Mouse (Mus musculus) embryo, embryonic 9.5 days (tissue): ENCODE measurements around the gene Spata31d1b.
"Not testable (repeated sequence)": the region's sequence is repeated elsewhere in the genome, so short reads cannot be mapped to it uniquely, and the experiment has no call there.

ENCODE experiments used
- DNase-seq: peaks from one replicate; pipeline ENCODE4 v3.0.0-alpha.2; 2017; ENCODE audit errors: extremely low spot score

Spata31d1b gene

GRCm38 (mm10) chr13:59694008-59694407 is 18.1 kb upstream of the Spata31d1b start, which contains the start of gene 4921517D22Rik:
Gene 4921517D22Rik (minus strand): TSS chr13:59694108.
- no peak for DNase-seq

GRCm38 (mm10) chr13:59695781-59696180 is 16.3 kb upstream of the Spata31d1b start:
- no peak for DNase-seq

GRCm38 (mm10) chr13:59699131-59699530 is 13.0 kb upstream of the Spata31d1b start:
- no peak for DNase-seq

GRCm38 (mm10) chr13:59700137-59700536 is 11.9 kb upstream of the Spata31d1b start:
- not testable (repeated sequence) for DNase-seq

- DNase-seq: no peak
Observed at GRCm38 (mm10) chr13:59703514-59703913, 8.6 kb upstream of the Spata31d1b start.

- DNase-seq: peak; percentile 22
Observed at GRCm38 (mm10) chr13:59704562-59704961, 7.5 kb upstream of the Spata31d1b start.

GRCm38 (mm10) chr13:59710230-59710629 is 1.9 kb upstream of the Spata31d1b start, which contains the start of gene Spata31d1a:
Gene Spata31d1a (minus strand): TSS chr13:59710330.
- DNase-seq: no peak

- no peak for DNase-seq
Observed at GRCm38 (mm10) chr13:59713710-59714109, 1.6 kb downstream of the Spata31d1b start.

- DNase-seq: not testable (repeated sequence)
Observed at GRCm38 (mm10) chr13:59718857-59719440, 6.9 kb downstream of the Spata31d1b start.

- no peak for DNase-seq
Observed at GRCm38 (mm10) chr13:59719475-59719874, 7.4 kb downstream of the Spata31d1b start.

- DNase-seq: not testable (repeated sequence)
Observed at GRCm38 (mm10) chr13:59722089-59722488, 10.0 kb downstream of the Spata31d1b start.

- DNase-seq: no peak
Observed at GRCm38 (mm10) chr13:59726139-59726867, 14.2 kb downstream of the Spata31d1b start.

GRCm38 (mm10) chr13:59728378-59729093 is 16.5 kb downstream of the Spata31d1b start:
- peak; percentile 87 for DNase-seq

GRCm38 (mm10) chr13:59731652-59732051 is 19.6 kb downstream of the Spata31d1b start, which contains the start of gene Spata31d1d:
Gene Spata31d1d (minus strand): TSS chr13:59731752.
- DNase-seq: no peak

- no peak for DNase-seq
Observed at GRCm38 (mm10) chr13:59733936-59734335, 21.9 kb downstream of the Spata31d1b start.

- not testable (repeated sequence) for DNase-seq
Observed at GRCm38 (mm10) chr13:59734347-59734746, 22.3 kb downstream of the Spata31d1b start.

GRCm38 (mm10) chr13:59735190-59735589 is 23.1 kb downstream of the Spata31d1b start:
- DNase-seq: peak; percentile 34

- DNase-seq: no peak
Observed at GRCm38 (mm10) chr13:59738455-59738854, 26.4 kb downstream of the Spata31d1b start.

GRCm38 (mm10) chr13:59739397-59739796 is 27.3 kb downstream of the Spata31d1b start:
- no peak for DNase-seq

- DNase-seq: no peak
Observed at GRCm38 (mm10) chr13:59741096-59741495, 29.0 kb downstream of the Spata31d1b start.

- no peak for DNase-seq
Observed at GRCm38 (mm10) chr13:59741697-59742096, 29.6 kb downstream of the Spata31d1b start.

GRCm38 (mm10) chr13:59745462-59745861 is 33.4 kb downstream of the Spata31d1b start:
- DNase-seq: no peak
